Mouse (Mus musculus): Measurements from ENCODE around the gene Fam214a. TPM values are rescaled to one million over a fixed set of nuclear protein-coding genes. Genes with fewer than 3 reads are reported as not detected.

Gene Fam214a
- polyA plus RNA-seq, 1 experiment from 2014 or later = 11.4 TPM

GRCm38 (mm10) chr9:75050003-75050402 is 97.3 kb downstream of the Fam214a start:
- H3K9me3 ChIP-seq (replicated peaks) = no peaks in the 10 kb centered on the region
- no peaks in the 10 kb centered on the region for H3K4me1 ChIP-seq (replicated peaks)
- H3K27ac ChIP-seq = no peak overlapping the region
- no peak for ATAC-seq (replicated peaks; ENCODE audit: insufficient number of reproducible peaks, insufficient read depth, low FRiP score, low read depth)
- no peaks in the 10 kb centered on the region for H3K27me3 ChIP-seq
- H3K4me3 ChIP-seq = no peak overlapping the region
- no peaks in the 10 kb centered on the region for H3K36me3 ChIP-seq
- 24% methylated on average over 3 of the region's 3 CpGs for WGBS
- no peak overlapping the region for H3K9ac ChIP-seq
- H3K4me2 ChIP-seq = no peak overlapping the region

- no peak for ATAC-seq (replicated peaks; ENCODE audit: insufficient number of reproducible peaks, insufficient read depth, low FRiP score, low read depth)
These were observed 99.2 kb downstream of the Fam214a start for GRCm38 (mm10) chr9:75051841-75052240.

GRCm38 (mm10) chr9:75055046-75055445 is 102.4 kb downstream of the Fam214a start:
- no peak for ATAC-seq (replicated peaks; ENCODE audit: insufficient number of reproducible peaks, insufficient read depth, low FRiP score, low read depth)
- no peaks in the 10 kb centered on the region for H3K4me1 ChIP-seq (replicated peaks)
- H3K27me3 ChIP-seq = no peaks in the 10 kb centered on the region
- no peaks in the 10 kb centered on the region for H3K9me3 ChIP-seq (replicated peaks)
- no peak overlapping the region for H3K4me3 ChIP-seq
- no peak overlapping the region for H3K9ac ChIP-seq
- WGBS = 85% methylated on average over 5 of the region's 5 CpGs
- no peak overlapping the region for H3K4me2 ChIP-seq
- peaks cover 33% of the 10 kb centered on the region for H3K36me3 ChIP-seq
- no peak overlapping the region for H3K27ac ChIP-seq

More at GRCm38 (mm10) chr9:75051841-75052240, 99.2 kb downstream of the Fam214a start:
- 63% methylated on average over 4 of the region's 4 CpGs for WGBS
- Histone ChIP-seq H3K4me1 (replicated peaks) (no peaks in the 10 kb centered on the region), H3K4me2 (no peak overlapping the region), H3K9me3 (replicated peaks) (no peaks in the 10 kb centered on the region), H3K4me3 (no peak overlapping the region), H3K36me3 (peaks cover 6% of the 10 kb centered on the region), H3K9ac (no peak overlapping the region), H3K27me3 (no peaks in the 10 kb centered on the region), H3K27ac (no peak overlapping the region)

GRCm38 (mm10) chr9:75064678-75065331 is 112.1 kb downstream of the Fam214a start:
- WGBS = 64% methylated on average over 9 of the region's 9 CpGs
- Histone ChIP-seq H3K27ac (no peak overlapping the region), H3K4me3 (no peak overlapping the region), H3K9ac (no peak overlapping the region), H3K4me2 (no peak overlapping the region), H3K4me1 (replicated peaks) (no peaks in the 10 kb centered on the region), H3K9me3 (replicated peaks) (no peaks in the 10 kb centered on the region), H3K36me3 (peaks cover 3% of the 10 kb centered on the region; the same call in 1 of the 2 replicates), H3K27me3 (no peaks in the 10 kb centered on the region)
- ATAC-seq (replicated peaks; ENCODE audit: insufficient number of reproducible peaks, insufficient read depth, low FRiP score, low read depth) = no peak

- peak within 1 kb of the TSS; percentile 98 for H3K4me3 ChIP-seq
- no peaks in the 10 kb centered on the region for H3K9me3 ChIP-seq (replicated peaks)
- no peaks in the 10 kb centered on the region for H3K36me3 ChIP-seq
- no peak for ATAC-seq (replicated peaks; ENCODE audit: insufficient number of reproducible peaks, insufficient read depth, low FRiP score, low read depth)
- WGBS = 25% methylated on average over 23 of the region's 23 CpGs
- peak within 1 kb of the TSS; percentile 97 for H3K4me2 ChIP-seq
- no peaks in the 10 kb centered on the region for H3K27me3 ChIP-seq
- peak within 1 kb of the TSS; percentile 82 for H3K9ac ChIP-seq
- peak within 1 kb of the TSS; percentile 89 for H3K27ac ChIP-seq
- peaks cover 8% of the 10 kb centered on the region for H3K4me1 ChIP-seq (replicated peaks)
These were observed 117.9 kb downstream of the Fam214a start, which contains the start of gene Myo5a for GRCm38 (mm10) chr9:75070457-75071028. Myo5a (plus strand) TSS chr9:75071015.

DNA sequence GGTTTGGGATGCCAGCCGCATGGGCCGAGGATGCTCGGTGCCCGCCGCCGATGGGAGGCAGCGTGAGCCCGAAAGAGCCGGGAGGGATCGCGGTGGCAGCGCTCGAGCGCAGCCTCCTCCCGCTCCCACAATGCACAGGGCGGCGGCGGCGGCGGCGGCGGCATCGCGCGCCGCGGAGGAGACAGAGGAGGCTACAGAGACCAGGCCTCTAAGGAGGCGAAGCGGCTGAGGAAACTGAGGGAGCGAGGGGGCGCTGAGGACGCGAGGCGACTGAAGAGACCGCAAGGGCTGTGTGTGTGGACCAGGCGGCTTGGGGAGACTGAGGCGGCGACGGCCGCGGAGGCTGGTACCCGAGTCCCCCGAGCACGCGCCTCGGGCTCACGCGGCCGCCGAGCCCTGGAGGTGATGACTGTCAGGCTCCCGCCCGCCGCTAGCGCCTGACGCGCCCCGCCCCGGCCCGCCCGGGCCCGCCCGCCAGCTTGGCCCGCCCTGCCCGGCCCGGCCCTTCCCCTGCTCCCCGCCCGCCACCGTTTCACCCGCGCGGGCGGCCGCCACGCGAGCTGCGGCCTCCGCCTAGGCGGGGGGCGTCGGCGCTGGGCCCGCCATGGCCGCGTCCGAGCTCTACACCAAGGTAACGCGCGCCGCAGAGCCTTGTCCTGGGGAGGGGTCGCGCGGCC is 118.5 kb downstream of the Fam214a start:
- Histone ChIP-seq H3K36me3 (no peaks in the 10 kb centered on the region), H3K9me3 (replicated peaks) (no peaks in the 10 kb centered on the region), H3K4me1 (replicated peaks) (peaks cover 8% of the 10 kb centered on the region), H3K9ac (peak overlapping the region; percentile 82), H3K4me3 (peak overlapping the region; percentile 98), H3K27me3 (no peaks in the 10 kb centered on the region), H3K4me2 (peak overlapping the region; percentile 97), H3K27ac (peak overlapping the region; percentile 89)
- WGBS = under 1% methylated on average over 43 of the region's 92 CpGs
- peak; percentile 95 for ATAC-seq (replicated peaks; ENCODE audit: insufficient number of reproducible peaks, insufficient read depth, low FRiP score, low read depth)

DNA sequence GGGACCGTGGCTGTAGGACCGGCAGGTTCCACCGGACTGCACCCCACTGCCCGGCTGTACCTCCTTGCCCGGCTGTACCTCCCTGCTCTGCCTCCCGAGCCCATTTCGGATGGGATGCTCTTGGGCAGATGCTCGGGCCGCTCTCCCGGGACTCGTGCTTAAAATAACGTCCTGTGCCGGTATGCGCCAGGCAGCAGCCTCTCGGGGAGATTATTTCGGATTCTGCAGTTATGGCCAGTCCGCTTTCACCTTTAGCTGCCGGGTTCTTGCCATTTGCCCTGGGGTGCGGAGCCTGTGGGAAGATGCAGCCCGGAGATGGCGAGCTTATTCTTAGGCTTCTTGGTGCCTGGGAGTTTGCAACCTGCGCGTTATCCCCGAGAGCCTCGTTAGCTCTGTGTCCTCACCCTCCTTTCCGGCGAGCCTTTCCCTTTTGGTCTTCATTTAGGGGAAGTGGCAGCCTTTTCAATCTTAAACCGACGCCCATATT is 119.1 kb downstream of the Fam214a start:
- Histone ChIP-seq H3K4me3 (peak overlapping the region; percentile 98), H3K4me1 (replicated peaks) (peaks cover 8% of the 10 kb centered on the region), H3K4me2 (peak overlapping the region; percentile 97), H3K27ac (peak overlapping the region; percentile 89), H3K27me3 (no peaks in the 10 kb centered on the region), H3K9me3 (replicated peaks) (no peaks in the 10 kb centered on the region), H3K36me3 (no peaks in the 10 kb centered on the region), H3K9ac (peak overlapping the region; percentile 82)
- 2% methylated on average over 29 of the region's 29 CpGs for WGBS
- peak; percentile 44; the same call in 1 of the 2 replicates for ATAC-seq (replicated peaks; ENCODE audit: insufficient number of reproducible peaks, insufficient read depth, low FRiP score, low read depth)

GRCm38 (mm10) chr9:75072361-75072760 is 119.7 kb downstream of the Fam214a start:
- no peak for ATAC-seq (replicated peaks; ENCODE audit: insufficient number of reproducible peaks, insufficient read depth, low FRiP score, low read depth)
- peaks cover 8% of the 10 kb centered on the region for H3K4me1 ChIP-seq (replicated peaks)
- WGBS = 29% methylated on average over 3 of the region's 3 CpGs
- H3K4me3 ChIP-seq = peak overlapping the region; percentile 98
- no peaks in the 10 kb centered on the region for H3K27me3 ChIP-seq
- no peak overlapping the region for H3K9ac ChIP-seq
- no peaks in the 10 kb centered on the region for H3K36me3 ChIP-seq
- H3K9me3 ChIP-seq (replicated peaks) = no peaks in the 10 kb centered on the region
- H3K27ac ChIP-seq = no peak overlapping the region
- peak overlapping the region; percentile 97 for H3K4me2 ChIP-seq

DNA sequence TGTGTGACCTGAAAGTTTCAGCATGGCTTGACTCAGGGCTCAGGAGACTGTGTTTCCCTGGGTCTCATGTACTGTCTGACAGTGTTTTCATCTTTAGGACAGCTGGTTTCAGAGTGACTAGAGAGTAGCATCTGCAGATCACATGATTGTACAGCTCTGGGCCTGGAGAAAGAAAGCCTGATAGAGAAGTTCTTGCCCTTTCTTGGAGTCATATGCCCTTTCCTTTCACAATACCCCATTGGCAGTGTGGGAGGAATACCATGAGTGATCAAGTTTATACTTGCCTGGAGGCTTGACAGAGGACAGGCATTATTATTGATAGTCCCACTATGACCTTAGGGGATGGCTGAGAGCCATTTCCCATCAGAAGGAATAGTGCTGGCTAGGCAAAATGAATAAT is 124.5 kb downstream of the Fam214a start:
- no peak for ATAC-seq (replicated peaks; ENCODE audit: insufficient number of reproducible peaks, insufficient read depth, low FRiP score, low read depth)
- H3K4me1 ChIP-seq (replicated peaks) = peaks cover 3% of the 10 kb centered on the region; the same call in 1 of the 2 replicates
- no peaks in the 10 kb centered on the region for H3K36me3 ChIP-seq
- H3K27me3 ChIP-seq = no peaks in the 10 kb centered on the region
- no peak overlapping the region for H3K9ac ChIP-seq
- H3K4me2 ChIP-seq = no peak overlapping the region
- no peaks in the 10 kb centered on the region for H3K9me3 ChIP-seq (replicated peaks)
- H3K27ac ChIP-seq = no peak overlapping the region
- no peak overlapping the region for H3K4me3 ChIP-seq

Measured in heart, embryonic 15.5 days (tissue).